Mouse (Mus musculus) neutrophil, adult 5-6 weeks (primary cell): ENCODE measurements at regions not wholly inside any gene's neighbourhood (a gene's known extent, or its start where the extent isn't known, plus 50 kb on each side); places are given as distances from the start of the nearest gene placed in this dataset.

Experiments used
- ATAC-seq: fragments of 151-379, 151-347 bp; 2 replicates; pipeline ENCODE4 v1.8.0; 2017; ENCODE audit warnings: mild to moderate bottlenecking, moderate TSS enrichment; ENCODE audit not compliant: insufficient number of reproducible peaks, poor library complexity, low FRiP score, severe bottlenecking; ENCODE audit errors: extremely low read depth

DNA sequence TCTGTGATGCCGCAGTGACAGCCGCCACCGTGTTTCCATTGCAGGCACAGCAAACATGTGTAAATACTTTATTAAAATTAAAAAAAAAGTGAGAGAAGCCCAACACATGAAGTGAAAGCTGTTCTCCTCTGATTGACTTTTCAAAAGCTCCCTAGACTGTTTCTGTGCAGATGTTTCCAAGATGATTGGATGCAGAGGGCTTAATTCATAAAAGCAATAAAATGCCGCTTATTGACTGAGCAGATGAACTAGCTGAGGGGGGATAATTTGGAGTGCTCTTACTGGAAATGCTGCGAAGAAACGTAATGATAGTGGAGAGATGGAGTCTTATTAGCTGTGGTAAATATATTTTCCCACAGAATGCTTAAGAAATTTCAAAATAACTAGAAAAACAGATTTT, 170.4 kb downstream of the Rnf144a start:
- no peak for ATAC-seq

- no peak for ATAC-seq
Measured at GRCm38 (mm10) chr12:26227557-26228020, 187.5 kb downstream of the Rnf144a start.

DNA sequence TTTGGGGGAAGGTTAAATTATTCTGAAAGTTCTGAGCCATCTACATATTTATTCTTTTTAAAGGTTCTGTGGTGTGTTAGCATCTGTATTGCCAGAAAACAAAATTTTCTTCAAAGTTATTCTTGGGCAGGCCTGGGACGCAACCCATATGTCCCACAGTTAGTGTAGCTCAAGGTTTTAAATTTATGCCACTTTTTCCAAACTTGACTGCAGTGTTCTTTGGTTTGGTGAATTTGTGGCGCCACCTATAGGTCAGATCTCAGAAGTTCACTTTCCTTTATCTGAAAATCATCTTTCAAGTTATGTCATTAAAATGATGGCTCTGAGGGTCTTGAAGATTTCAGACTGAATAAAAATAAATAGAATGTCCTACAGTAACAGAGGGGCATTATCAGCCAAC, 188.7 kb downstream of the Rnf144a start:
- ATAC-seq, result peak; percentile 56; the same call in 1 of the 2 replicates

DNA sequence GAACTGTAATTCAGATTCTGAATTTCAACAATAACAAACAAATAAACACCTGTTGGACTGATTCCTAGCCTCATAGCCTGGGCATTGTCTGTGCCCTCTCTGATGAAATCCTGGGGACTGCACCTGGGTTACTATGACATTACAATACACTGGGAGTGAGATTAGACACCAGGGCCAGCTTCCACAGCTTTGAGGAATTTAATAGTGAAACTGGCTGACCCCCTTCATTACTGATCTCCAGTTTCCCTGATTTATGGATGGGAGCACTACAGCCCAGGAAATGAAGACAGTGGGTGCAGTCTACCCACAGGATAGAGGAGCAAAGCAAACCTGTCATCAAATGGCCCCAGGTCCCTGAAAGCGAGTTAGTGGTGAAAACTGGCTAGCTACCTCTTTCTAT, 202.6 kb downstream of the Rnf144a start:
- ATAC-seq, result no peak

- no peak for ATAC-seq
Measured at GRCm38 (mm10) chr12:26211423-26211822, 203.6 kb downstream of the Rnf144a start.

- ATAC-seq, result peak; percentile 95
Measured at GRCm38 (mm10) chr12:26206751-26207150, 208.3 kb downstream of the Rnf144a start.

DNA sequence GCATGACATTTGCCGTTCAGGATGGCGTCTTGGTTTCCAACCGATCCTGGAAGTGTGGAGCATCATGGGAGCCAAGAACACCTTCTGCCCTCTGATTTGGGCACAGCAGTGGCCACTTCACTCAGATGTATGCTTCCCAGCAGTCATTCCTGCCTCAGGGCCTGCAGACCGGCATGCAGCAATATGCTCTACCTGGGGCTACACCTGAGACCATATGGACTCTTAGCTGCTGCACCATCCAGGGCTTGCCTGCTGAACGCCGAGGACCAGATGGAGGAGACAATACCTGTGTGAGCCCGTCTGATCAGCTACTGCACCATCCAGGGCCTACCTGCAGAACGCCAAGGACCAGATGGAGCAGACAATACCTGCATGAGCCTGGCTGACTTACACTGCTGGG, 209.0 kb downstream of the Rnf144a start:
- no peak for ATAC-seq

DNA sequence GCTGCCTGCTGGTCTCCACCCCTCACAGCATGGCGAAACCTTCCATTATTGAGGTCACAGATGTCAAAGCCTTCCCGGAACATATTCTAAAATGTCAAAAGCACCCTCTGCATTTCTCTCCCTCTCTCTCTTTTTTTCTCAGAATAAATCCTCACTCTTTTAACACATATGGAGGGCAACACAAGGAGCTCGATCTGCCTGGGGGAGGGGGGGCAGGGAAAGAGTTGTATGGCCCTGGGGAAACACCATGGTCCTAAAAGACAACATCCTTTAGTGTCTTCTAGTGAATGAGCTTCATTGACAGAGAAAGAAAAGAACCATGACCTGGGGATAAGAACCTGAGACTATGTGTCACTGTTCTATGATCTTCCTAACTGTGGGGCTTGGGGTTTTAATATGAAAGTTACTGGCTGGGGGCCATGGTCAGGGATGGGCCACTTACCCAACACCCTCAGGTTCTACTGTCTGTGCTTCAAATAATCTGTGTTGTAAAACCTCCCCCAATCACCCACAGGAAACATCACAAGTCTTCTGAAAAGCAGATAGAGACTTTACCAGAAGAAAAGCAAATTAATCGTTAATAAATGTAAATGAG, 223.0 kb downstream of the Rnf144a start:
- ATAC-seq, result no peak

DNA sequence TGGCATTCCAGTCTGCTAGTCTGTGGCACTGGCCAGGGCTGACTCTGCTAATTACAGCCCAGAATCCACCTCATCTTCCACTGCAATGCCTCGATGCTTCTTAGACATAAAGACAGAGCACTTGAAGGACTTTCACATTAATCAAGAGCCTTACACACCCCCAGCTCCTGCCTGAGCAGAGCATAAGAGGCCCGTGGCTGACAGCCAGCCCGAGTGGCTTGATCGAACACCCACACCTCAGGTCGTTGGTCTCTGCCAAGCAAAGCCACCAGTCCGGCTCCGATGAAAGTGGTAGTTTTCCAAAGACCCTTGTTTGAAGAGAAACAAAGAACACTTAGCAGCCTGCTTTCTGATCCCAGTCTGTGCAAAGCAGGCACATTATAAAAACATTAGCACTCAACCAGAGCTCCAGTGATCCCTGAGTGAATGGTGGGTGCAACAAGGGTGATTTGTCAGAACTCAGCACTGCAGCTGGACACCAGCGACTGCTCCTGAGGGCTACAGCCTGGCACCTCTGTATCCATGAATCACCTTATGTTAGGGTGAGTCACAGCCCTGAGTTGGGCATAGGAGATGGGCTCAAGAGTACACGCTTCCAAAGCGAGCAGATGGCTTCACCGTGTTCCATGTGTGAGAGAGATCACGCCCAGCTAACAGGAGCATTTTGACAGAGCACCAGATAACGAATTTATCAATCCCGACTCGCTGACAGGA, 223.6 kb downstream of the Rnf144a start:
- no peak for ATAC-seq

DNA sequence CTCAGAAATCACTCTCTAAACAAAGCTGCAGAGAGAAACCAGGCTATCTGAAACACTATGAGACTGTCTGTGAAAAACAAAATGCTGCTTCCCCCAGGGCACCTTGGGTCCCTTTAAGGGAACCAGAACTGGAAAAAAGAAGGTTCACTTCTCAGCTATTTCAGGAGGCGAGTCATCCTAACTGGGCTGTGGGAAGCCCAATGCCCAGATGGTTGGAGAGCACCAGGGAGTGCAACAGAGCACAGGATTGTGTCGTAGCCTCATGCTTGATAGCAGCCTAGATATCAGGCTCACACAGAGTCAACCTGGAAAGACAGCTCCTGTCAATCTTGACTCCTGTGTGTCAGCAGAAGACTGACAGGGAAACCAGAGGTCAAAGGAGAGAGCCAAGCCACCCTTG, 226.1 kb downstream of the Rnf144a start:
- no peak for ATAC-seq

- peak; percentile 94 for ATAC-seq
Measured at GRCm38 (mm10) chr12:26187091-26187862, 227.8 kb downstream of the Rnf144a start.

GRCm38 (mm10) chr12:26184701-26185460, 230.2 kb downstream of the Rnf144a start:
- peak; percentile 57 for ATAC-seq

DNA sequence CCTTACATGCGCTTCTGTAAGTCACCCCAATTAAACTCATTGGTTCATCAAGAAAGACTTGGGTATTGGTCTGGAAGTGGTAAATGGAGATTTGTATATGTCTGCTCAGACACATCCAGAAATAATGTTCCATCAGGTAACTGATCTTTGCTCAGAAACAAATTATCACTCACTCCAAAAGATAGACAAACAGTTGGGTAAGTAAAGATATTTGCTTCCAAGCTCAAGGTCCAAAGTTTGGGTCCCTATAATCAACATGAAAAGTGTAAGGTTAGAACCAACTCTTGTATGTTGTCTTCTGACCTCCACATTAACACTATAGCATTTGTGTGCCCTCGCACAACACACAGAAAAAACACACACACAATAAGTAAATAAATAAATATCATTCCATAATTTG, 232.0 kb downstream of the Rnf144a start:
- no peak for ATAC-seq

GRCm38 (mm10) chr12:26180846-26181245, 234.2 kb downstream of the Rnf144a start:
- ATAC-seq, result no peak

DNA sequence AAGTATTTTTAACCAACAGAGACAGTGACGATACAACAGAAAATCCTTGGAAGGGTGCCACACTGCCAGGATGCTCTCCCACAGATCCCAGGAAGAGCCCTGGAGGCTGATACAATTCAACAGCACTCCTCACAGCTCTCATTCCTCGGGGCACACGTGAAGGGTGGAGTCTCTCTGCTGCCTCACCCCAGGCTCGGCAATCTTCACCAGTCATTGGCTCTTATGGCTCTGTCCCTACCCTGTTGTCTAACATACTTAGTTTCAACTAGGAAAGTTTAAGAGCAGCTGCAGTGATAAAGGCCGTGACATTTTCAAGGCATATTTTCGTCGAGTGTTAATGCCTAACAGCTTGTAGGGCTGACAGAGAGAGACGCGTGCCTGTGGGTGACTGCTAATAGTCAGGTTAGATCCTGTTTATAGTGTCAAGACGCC, 238.8 kb downstream of the Rnf144a start:
- no peak for ATAC-seq

- no peak for ATAC-seq
Measured at GRCm38 (mm10) chr12:26163416-26163815, 251.6 kb downstream of the Rnf144a start.

- no peak for ATAC-seq
Measured at GRCm38 (mm10) chr12:26160861-26161615, 254.0 kb downstream of the Rnf144a start.

GRCm38 (mm10) chr12:26152992-26153391, 262.1 kb downstream of the Rnf144a start:
- ATAC-seq, result no peak

DNA sequence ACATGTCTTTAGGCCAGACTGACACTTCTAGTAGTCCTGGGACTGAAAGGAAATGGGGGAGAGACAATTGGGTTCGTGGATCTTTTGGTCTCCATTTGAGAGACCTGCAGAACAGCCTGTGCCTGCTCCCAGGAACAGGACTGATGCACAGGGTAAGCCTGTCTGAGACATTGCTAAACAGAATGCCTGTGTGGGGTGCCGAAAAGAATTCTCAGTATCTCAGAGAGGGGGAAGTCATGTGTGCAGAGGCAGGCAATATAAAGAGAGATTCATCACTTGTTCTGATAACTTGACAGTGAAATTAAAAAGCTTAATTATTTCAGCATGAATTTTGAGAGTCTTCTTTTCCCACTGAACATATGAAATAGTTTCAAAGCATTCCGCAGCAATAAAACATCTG, 268.7 kb downstream of the Rnf144a start:
- no peak for ATAC-seq
